Mouse (Mus musculus): ENCODE results near the gene Olfr62. TPM values are rescaled to one million over a fixed set of nuclear protein-coding genes. Genes with fewer than 3 reads are reported as not detected.

Gene Olfr62
- total RNA-seq, 1 experiment from 2014 or later = 0.23 TPM

Other genes starting within 250 kb of the Olfr62 start
- 15.8 and 17.5 TPM in 2 replicates for gene Szt2, start 249.7 kb upstream of the Olfr62 start, total RNA-seq (2017)
- 85.8 and 105 TPM in 2 replicates for gene Med8, start 249.6 kb upstream of the Olfr62 start, total RNA-seq (2017)
- gene Elovl1, start 230.9 kb upstream of the Olfr62 start, total RNA-seq (2017) = 59.4 and 60.7 TPM in 2 replicates
- 2.3 and 2.7 TPM in 2 replicates for gene Cdc20, start 221.6 kb upstream of the Olfr62 start, total RNA-seq (2017)
- gene Mpl, start 201.4 kb upstream of the Olfr62 start, total RNA-seq (2017) = 1.7 and 2.0 TPM in 2 replicates
- gene Tie1, start 168.9 kb upstream of the Olfr62 start, total RNA-seq (2017) = not detected in 2 replicates
- gene 2610528J11Rik, start 132.0 kb upstream of the Olfr62 start, total RNA-seq (2017) = not detected in 2 replicates
- gene Tmem125, start 114.9 kb upstream of the Olfr62 start, total RNA-seq (2017) = 0.35 and 1.1 TPM in 2 replicates
- 0.35 and 0.37 TPM in 2 replicates for gene Cfap57, start 38.2 kb upstream of the Olfr62 start, total RNA-seq (2017)
- 60.6 and 63.4 TPM in 2 replicates for gene Ebna1bp2, start 38.2 kb upstream of the Olfr62 start, total RNA-seq (2017)
- gene Olfr1342, start 33.8 kb downstream of the Olfr62 start, total RNA-seq (2017) = not detected in 2 replicates
- gene Olfr1341, start 44.6 kb downstream of the Olfr62 start, total RNA-seq (2017) = not detected in 2 replicates
- gene Olfr1340, start 61.2 kb downstream of the Olfr62 start, total RNA-seq (2017) = not detected in 2 replicates
- not detected in 2 replicates for gene Olfr1339, start 73.2 kb downstream of the Olfr62 start, total RNA-seq (2017)
- gene Olfr1338, start 99.8 kb downstream of the Olfr62 start, total RNA-seq (2017) = not detected in 2 replicates
- not detected in 2 replicates for gene Olfr1337, start 123.6 kb downstream of the Olfr62 start, total RNA-seq (2017)
- gene Olfr1335, start 151.0 kb downstream of the Olfr62 start, total RNA-seq (2017) = not detected in 2 replicates
- not detected in 2 replicates for gene Olfr1333, start 177.3 kb downstream of the Olfr62 start, total RNA-seq (2017)
- not detected in 2 replicates for gene Olfr1331, start 205.7 kb downstream of the Olfr62 start, total RNA-seq (2017)
- gene Olfr1330, start 229.6 kb downstream of the Olfr62 start, total RNA-seq (2017) = not detected in 2 replicates